Mouse (Mus musculus) thymus, postnatal 14 days (tissue): ENCODE measurements around the gene Bcl2l15.

ENCODE experiments used
- DNase-seq: peaks from one replicate; pipeline ENCODE4 v3.0.0; 2021

Bcl2l15 gene

DNA sequence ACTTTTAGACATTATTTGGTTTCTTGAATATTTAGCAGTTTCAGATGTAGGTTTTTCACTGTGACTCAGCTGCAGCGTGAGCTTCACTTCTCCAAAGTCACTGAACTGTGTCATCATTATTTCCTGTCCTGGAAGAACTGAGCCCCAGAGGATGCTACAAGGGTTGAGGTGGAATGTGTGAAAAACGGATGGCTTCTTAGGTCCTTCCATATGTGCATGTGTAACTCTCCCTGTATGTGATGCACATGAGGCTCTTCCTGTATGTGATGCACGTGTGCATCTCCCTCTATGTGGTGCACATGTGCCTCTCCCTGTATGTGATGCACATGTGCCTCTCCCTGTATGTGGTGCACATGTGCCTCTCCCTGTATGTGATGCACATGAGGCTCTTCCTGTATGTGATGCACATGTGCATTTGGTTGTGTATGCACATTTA, 40.3 kb downstream of the Bcl2l15 start:
- no peak for DNase-seq

DNA sequence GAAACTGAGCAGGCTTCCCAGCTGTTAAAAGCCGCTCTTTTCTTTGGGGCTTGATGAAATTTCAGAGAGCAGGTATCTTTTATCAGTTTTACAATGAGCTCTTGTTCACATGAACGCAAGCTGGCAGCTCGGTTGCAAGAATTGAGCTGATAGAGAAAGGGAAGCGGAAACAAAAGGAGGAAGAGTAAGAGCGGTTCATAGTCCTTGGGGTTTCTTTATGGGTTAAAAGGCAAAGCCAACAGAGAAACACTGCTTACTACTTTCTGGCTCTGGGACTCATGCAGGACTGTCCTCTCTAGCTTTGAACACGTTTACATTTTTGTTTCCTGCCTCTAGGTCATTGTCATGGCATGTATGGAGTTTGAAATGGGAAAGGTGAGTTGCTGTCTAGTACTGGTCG, 41.9 kb downstream of the Bcl2l15 start:
- no peak for DNase-seq

DNA sequence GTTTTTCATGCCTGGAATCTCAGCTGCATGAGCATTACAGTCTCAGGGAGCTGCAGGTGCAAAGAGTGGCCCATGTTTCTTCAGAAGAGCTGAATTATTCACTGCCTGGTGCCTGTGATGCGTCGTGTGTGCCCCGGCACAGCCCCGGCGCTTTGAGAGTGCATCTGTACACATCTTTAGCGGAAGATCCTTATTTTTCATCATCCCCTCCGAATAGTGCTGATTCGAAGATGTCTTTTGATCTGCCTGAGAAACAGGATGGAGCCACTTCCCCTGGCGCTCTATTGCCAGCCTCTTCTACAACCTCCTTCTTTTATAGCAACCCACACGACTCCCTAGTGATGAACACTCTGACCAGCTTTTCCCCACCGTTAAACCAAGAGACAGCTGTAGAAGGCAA, 53.5 kb downstream of the Bcl2l15 start:
- peak; percentile 67 for DNase-seq

DNA sequence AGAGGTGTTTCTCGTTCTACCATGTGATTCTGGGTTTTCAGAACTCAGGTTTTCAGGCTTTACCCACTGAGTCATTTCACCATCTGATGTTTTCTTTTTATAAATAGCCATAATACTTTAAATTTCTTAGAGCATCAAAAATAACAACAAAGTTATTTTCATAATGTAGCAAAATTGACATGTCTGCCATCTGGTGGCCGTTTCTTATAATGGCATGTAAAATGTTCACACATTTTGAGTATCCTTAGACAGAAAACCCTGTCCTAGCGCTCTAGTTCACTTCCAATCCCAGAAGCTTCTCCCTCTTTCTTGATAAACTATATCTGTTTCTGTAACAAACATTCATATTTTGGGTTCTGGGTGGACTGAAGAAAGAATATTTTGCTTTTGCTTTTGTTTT, 55.2 kb downstream of the Bcl2l15 start:
- DNase-seq: peak; percentile 71

DNA sequence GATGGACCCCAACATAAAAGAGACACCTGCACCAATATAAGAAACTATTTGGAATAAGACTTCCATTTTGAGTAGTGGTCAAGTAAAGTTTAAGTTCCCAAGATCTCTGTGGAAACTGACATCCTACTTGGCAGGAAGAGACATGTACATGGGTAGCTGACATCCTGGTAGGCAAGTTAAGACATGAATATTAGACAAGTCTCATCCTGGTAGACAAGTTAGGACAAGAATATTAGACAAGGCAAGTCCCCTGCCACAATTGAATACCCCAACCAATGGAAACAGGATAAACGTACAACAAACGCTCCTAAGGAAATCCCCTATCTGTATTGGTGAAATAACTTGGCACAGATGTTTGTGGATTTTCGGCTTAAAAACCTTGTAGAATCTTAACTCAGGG, 61.0 kb downstream of the Bcl2l15 start:
- no peak for DNase-seq
